Mouse (Mus musculus) MEL (cell line): Measurements from ENCODE around the gene Slc43a1. TPM values are rescaled to one million over a fixed set of nuclear protein-coding genes. Genes with fewer than 3 reads are reported as not detected.

Experiments
- DNase-seq: peaks from one replicate; pipeline ENCODE4 v3.0.0; 2011; ENCODE audit warnings: low read depth, low spot score
- H3K27ac ChIP-seq: 2 replicates; pipeline ENCODE4 v1.5.1; 2012; ENCODE audit warnings: low read depth, mild to moderate bottlenecking, control low read depth, low read length, moderate library complexity; ENCODE audit not compliant: control insufficient read depth
- H3K27me3 ChIP-seq, 2 experiments: fragments of 150-350 bp in 1 of 2; sonication (generic) in 1 of 2; 2 replicates each; pipeline ENCODE4 v1.6.1; 2012; ENCODE audit warnings: low read length in 2 of 2, mild to moderate bottlenecking in 2 of 2, improper control_type of control experiment in 1 of 2, moderate library complexity in 1 of 2; ENCODE audit not compliant: insufficient read depth in 2 of 2, control insufficient read depth in 1 of 2
- H3K36me3 ChIP-seq, 2 experiments: 2 replicates each; pipeline ENCODE4 v1.6.1; 2012 to 2014; ENCODE audit warnings: low read length in 2 of 2, improper control_type of control experiment in 1 of 2, inconsistent platforms in 1 of 2, mild to moderate bottlenecking in 1 of 2; ENCODE audit not compliant: insufficient read depth in 2 of 2, control insufficient read depth in 1 of 2
- H3K4me1 ChIP-seq, 2 experiments: fragments of 150-350 bp in 1 of 2; sonication (generic) in 1 of 2; 2 replicates each; pipeline ENCODE4 v1.6.1; 2012; ENCODE audit warnings: low read length in 2 of 2, improper control_type of control experiment in 1 of 2, mild to moderate bottlenecking in 1 of 2; ENCODE audit not compliant: insufficient read depth in 2 of 2, control insufficient read depth in 1 of 2
- H3K4me3 ChIP-seq, 2 experiments: fragments of 150-350 bp in 1 of 2; sonication (generic) in 1 of 2; 2 replicates each; pipeline ENCODE4 v1.5.1; 2012; ENCODE audit warnings: low read depth in 2 of 2, low read length in 2 of 2, mild to moderate bottlenecking in 2 of 2, moderate library complexity in 2 of 2, control low read depth in 1 of 2, improper control_type of control experiment in 1 of 2; ENCODE audit not compliant: control insufficient read depth in 1 of 2, insufficient read depth in 1 of 2
- H3K79me2 ChIP-seq: 2 replicates; pipeline ENCODE4 v1.6.1; 2012; ENCODE audit warnings: mild to moderate bottlenecking, low read length, moderate library complexity; ENCODE audit not compliant: control insufficient read depth, poor library complexity, insufficient read depth
- H3K9ac ChIP-seq: 2 replicates; pipeline ENCODE4 v1.6.1; 2012; ENCODE audit warnings: low read depth, mild to moderate bottlenecking, control low read depth, low read length, moderate library complexity; ENCODE audit not compliant: control insufficient read depth, poor library complexity, severe bottlenecking
- H3K9me3 ChIP-seq: fragments of 150-350 bp; sonication (generic); replicated peaks from 2 replicates; pipeline ENCODE4 v1.6.1; 2012; ENCODE audit warnings: mild to moderate bottlenecking, low read length, improper control_type of control experiment, moderate library complexity; ENCODE audit not compliant: insufficient read depth
- BHLHE40 ChIP-seq: IDR thresholded peaks from 2 replicates; pipeline ENCODE4 v1.6.1; 2012; ENCODE audit warnings: low read depth, mild to moderate bottlenecking, inconsistent platforms, low read length, improper control_type of control experiment, borderline replicate concordance
- CHD1 ChIP-seq: IDR thresholded peaks from 2 replicates; pipeline ENCODE4 v1.6.1; 2012; ENCODE audit warnings: low read depth, mild to moderate bottlenecking, inconsistent platforms, low read length, improper control_type of control experiment
- CTCF ChIP-seq, 3 experiments: IDR thresholded peaks in 2 of 3; conservative IDR thresholded peaks in 1 of 3; 2 replicates each; pipeline ENCODE4 v1.5.1; 2011 to 2012; ENCODE audit warnings: low read length in 3 of 3, low read depth in 2 of 3, mild to moderate bottlenecking in 2 of 3, improper control_type of control experiment in 1 of 3, inconsistent platforms in 1 of 3, mixed read lengths in 1 of 3, moderate library complexity in 1 of 3; ENCODE audit not compliant: control insufficient read depth in 1 of 3, insufficient read depth in 1 of 3, poor library complexity in 1 of 3, severe bottlenecking in 1 of 3
- ETS1 ChIP-seq: IDR thresholded peaks from 2 replicates; pipeline ENCODE4 v1.6.1; 2012; ENCODE audit warnings: low read depth, mild to moderate bottlenecking, inconsistent platforms, low read length, improper control_type of control experiment, moderate library complexity
- GABPA ChIP-seq: IDR thresholded peaks from 2 replicates; pipeline ENCODE4 v1.6.1; 2012; ENCODE audit warnings: low read depth, mild to moderate bottlenecking, inconsistent platforms, low read length, improper control_type of control experiment, moderate library complexity
- GATA1 ChIP-seq: IDR thresholded peaks from 2 replicates; pipeline ENCODE4 v1.6.1; 2011; ENCODE audit warnings: low read depth, low read length, improper control_type of control experiment
- JUND ChIP-seq: IDR thresholded peaks from 2 replicates; pipeline ENCODE4 v1.6.1; 2011; ENCODE audit warnings: low read depth, mild to moderate bottlenecking, improper control_type of control experiment, low read length
- KAT2A ChIP-seq: conservative IDR thresholded peaks from 2 replicates; pipeline ENCODE4 v1.6.1; 2012; ENCODE audit warnings: low read depth, low read length, improper control_type of control experiment, inconsistent platforms
- MAZ ChIP-seq: IDR thresholded peaks from 2 replicates; pipeline ENCODE4 v1.6.1; 2012; ENCODE audit warnings: low read depth, mild to moderate bottlenecking, inconsistent platforms, low read length, improper control_type of control experiment
- MXI1 ChIP-seq: IDR thresholded peaks from 2 replicates; pipeline ENCODE4 v1.6.1; 2011; ENCODE audit warnings: mild to moderate bottlenecking, low read depth, low read length, improper control_type of control experiment
- MYB ChIP-seq: IDR thresholded peaks from 2 replicates; pipeline ENCODE4 v1.6.1; 2011; ENCODE audit warnings: mild to moderate bottlenecking, low read depth, low read length, improper control_type of control experiment
- MYC ChIP-seq: IDR thresholded peaks from 2 replicates; pipeline ENCODE4 v1.6.1; 2011; ENCODE audit warnings: low read depth, mild to moderate bottlenecking, low read length, improper control_type of control experiment, moderate library complexity
- NRF1 ChIP-seq: IDR thresholded peaks from 2 replicates; pipeline ENCODE4 v1.6.1; 2014; ENCODE audit warnings: low read depth, mild to moderate bottlenecking, inconsistent platforms, low read length, improper control_type of control experiment, moderate library complexity; ENCODE audit not compliant: poor library complexity, insufficient read depth, severe bottlenecking
- POLR2A ChIP-seq, 2 experiments: IDR thresholded peaks; 2 replicates each; pipeline ENCODE4 v1.6.1; 2011 to 2012; ENCODE audit warnings: low read length in 2 of 2, mild to moderate bottlenecking in 2 of 2, control low read depth in 1 of 2, improper control_type of control experiment in 1 of 2, low read depth in 1 of 2, moderate library complexity in 1 of 2; ENCODE audit not compliant: control insufficient read depth in 1 of 2, insufficient read depth in 1 of 2, poor library complexity in 1 of 2
- POLR2AphosphoS5 ChIP-seq: IDR thresholded peaks from 2 replicates; pipeline ENCODE4 v1.6.1; 2012; ENCODE audit warnings: low read depth, borderline replicate concordance, mild to moderate bottlenecking, inconsistent platforms, low read length, moderate library complexity, mixed read lengths
- RAD21 ChIP-seq: IDR thresholded peaks from 2 replicates; pipeline ENCODE4 v1.6.1; 2011; ENCODE audit warnings: mild to moderate bottlenecking, low read depth, low read length, improper control_type of control experiment
- SIN3A ChIP-seq: IDR thresholded peaks from 2 replicates; pipeline ENCODE4 v1.6.1; 2012; ENCODE audit warnings: low read length, improper control_type of control experiment, inconsistent platforms
- SMC3 ChIP-seq: IDR thresholded peaks from 2 replicates; pipeline ENCODE4 v1.6.1; 2011; ENCODE audit warnings: low read depth, low read length, improper control_type of control experiment
- TAL1 ChIP-seq: IDR thresholded peaks from 2 replicates; pipeline ENCODE4 v1.6.1; 2012; ENCODE audit warnings: mild to moderate bottlenecking, inconsistent platforms, low read length, moderate library complexity, mixed read lengths
- TBP ChIP-seq: IDR thresholded peaks from 2 replicates; pipeline ENCODE4 v1.8.0; 2011; ENCODE audit warnings: low read depth, low read length, improper control_type of control experiment
- TCF12 ChIP-seq: IDR thresholded peaks from 2 replicates; pipeline ENCODE4 v1.6.1; 2014; ENCODE audit warnings: low read depth, mild to moderate bottlenecking, inconsistent platforms, low read length, improper control_type of control experiment, moderate library complexity
- USF1 ChIP-seq: IDR thresholded peaks from 2 replicates; pipeline ENCODE4 v1.6.1; 2014; ENCODE audit warnings: low read depth, mild to moderate bottlenecking, inconsistent platforms, low read length, improper control_type of control experiment, moderate library complexity
- USF2 ChIP-seq, 2 experiments: IDR thresholded peaks; 2 replicates each; pipeline ENCODE4 v1.6.1; 2011 to 2012; ENCODE audit warnings: improper control_type of control experiment in 2 of 2, low read length in 2 of 2, borderline replicate concordance in 1 of 2, inconsistent platforms in 1 of 2, low read depth in 1 of 2, mild to moderate bottlenecking in 1 of 2; ENCODE audit not compliant: insufficient read depth in 1 of 2
- ZC3H11A ChIP-seq: IDR thresholded peaks from 2 replicates; pipeline ENCODE4 v1.6.1; 2012; ENCODE audit warnings: low read depth, mild to moderate bottlenecking, inconsistent platforms, low read length, improper control_type of control experiment
- polyA plus RNA-seq, 2 experiments: library from polyadenylated mRNA; stranded (reverse) in 1 of 2; unstranded in 1 of 2; fragments of >175 nt in 1 of 2; fragments of >200 nt in 1 of 2; gene quantifications; 2 replicates each; pipeline versions ENCODE4 v1.2.1 to v1.2.4; 2012; ENCODE audit warnings: low replicate concordance in 2 of 2, low read depth in 1 of 2; ENCODE audit not compliant: insufficient read length in 2 of 2, insufficient read depth in 1 of 2, missing spikeins in 1 of 2
- total RNA-seq: library from RNA; depleted of rRNA; stranded (reverse); fragments of 300-350 nt; gene quantifications from 2 replicates; pipeline ENCODE4 v1.2.3, GENCODE M21; 2012

Gene Slc43a1
- total and polyA plus RNA-seq, 3 experiments = 69.8 to 131 (median 108) TPM

DNA sequence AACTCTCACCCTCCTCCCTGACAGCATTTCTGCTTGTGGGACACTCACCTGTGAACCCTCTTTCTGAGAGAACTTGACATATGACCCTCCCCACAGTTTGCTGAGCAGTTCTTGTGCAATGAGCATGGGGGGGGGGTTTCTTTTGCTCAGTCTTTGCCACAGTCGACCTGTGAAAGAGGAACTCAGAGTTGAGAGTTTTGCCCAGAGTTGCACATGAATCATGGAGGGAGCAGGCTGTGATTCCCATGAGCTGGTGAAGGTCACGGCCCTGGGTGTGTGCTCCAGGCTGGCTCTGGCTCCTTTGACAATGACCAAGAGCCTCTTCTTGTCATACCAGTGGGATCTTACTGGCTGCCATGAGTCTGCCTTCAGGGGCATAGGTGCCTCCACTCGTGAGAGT lies 23.6 kb downstream of the Slc43a1 start:
- Histone ChIP-seq H3K36me3 (peaks cover 15 to 22% of the 10 kb centered on the region in 2 experiments), H3K9me3 (no peaks in the 10 kb centered on the region), H3K79me2 (no peaks in the 10 kb centered on the region), H3K27ac (no peak overlapping the region), H3K4me3 (no peak overlapping the region), H3K27me3 (no peaks in the 10 kb centered on the region), H3K9ac (no peak overlapping the region), H3K4me1 (peaks cover 11 to 17% of the 10 kb centered on the region in 2 experiments)
- no peak for DNase-seq
- TF ChIP-seq TAL1 (no peak), KAT2A (no peak), TBP (no peak), SMC3 (no peak), CHD1 (no peak), USF2 (IDR thresholded peaks at IDR 0.05; ENCODE audit: borderline replicate concordance in 1 of 2, insufficient read depth in 1 of 2, low read depth in 1 of 2, low read length in 2 of 2) (no peak), MAZ (no peak), RAD21 (no peak), MYB (no peak), MYC (no peak), JUND (no peak), USF1 (no peak), NRF1 (no peak), CTCF (IDR thresholded peaks at IDR 0.05 in 2 of 3, conservative IDR thresholded peaks at IDR 0.05 in 1 of 3; ENCODE audit: control insufficient read depth in 1 of 3, insufficient read depth in 1 of 3, low read depth in 2 of 3, low read length in 3 of 3, poor library complexity in 1 of 3, severe bottlenecking in 1 of 3) (no peak), POLR2A (IDR thresholded peaks at IDR 0.05; ENCODE audit: control insufficient read depth in 1 of 2, insufficient read depth in 1 of 2, low read depth in 1 of 2, low read length in 2 of 2, poor library complexity in 1 of 2) (no peak), TCF12 (no peak), MXI1 (no peak), ETS1 (no peak), BHLHE40 (no peak), GABPA (no peak)

DNA sequence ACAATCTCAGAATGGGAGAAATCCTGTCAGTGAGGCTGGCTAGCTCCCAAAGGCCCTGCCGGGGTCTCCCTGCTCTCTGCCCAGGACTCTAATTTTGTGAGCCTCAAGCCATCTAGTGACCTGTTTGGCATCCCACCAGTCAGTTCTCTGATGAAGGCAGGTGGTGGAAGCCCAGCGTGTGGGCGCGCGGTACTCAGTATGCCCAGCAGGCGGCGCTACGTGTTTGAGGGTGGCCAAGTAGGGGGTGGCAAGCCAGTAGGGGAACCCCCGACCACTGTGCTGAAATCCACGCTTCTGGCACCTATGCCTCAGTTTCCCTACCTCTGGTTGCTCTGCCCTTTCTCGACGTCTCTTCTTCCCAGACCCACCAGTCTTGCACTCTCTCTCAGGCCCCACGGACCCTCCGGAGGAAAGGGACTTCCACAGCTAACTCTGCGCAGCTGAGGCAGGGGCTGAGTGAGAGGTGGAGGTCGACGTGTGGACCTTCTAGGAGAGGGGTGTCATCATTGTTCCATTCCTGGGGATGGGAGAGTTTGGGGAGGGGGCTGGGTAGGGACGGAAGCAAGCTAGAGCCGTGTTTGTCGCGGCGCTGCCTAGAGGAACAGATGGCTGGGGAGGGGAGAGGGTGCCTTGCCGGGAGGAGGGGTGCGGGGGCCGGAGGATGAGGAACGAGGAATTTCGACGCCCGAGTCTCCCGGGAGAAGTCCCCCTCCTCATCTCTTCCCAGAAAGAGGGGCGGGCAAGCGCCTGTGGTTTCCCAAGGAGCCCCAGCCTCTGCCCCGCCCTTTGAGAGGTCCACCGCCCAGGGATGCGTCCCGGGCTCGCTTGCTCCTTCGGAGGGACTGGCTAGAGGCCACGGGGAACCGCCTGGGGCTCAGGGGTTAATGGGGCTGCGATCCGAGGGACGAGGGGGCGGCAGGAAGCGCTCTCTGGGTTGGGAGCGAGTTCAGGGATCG lies 27.2 kb downstream of the Slc43a1 start:
- peak overlapping the region; percentile 96 for H3K27ac ChIP-seq
- peak; percentile 78 for DNase-seq
- H3K79me2 ChIP-seq = no peaks in the 10 kb centered on the region
- H3K9me3 ChIP-seq = no peaks in the 10 kb centered on the region
- H3K27me3 ChIP-seq = no peaks in the 10 kb centered on the region
- H3K36me3 ChIP-seq = peaks cover 3 to 32% of the 10 kb centered on the region in 2 experiments
- peak overlapping the region; percentile 65 for H3K9ac ChIP-seq
- H3K4me3 ChIP-seq = peak overlapping the region; percentile 42 to 68
- TF ChIP-seq ZC3H11A (no peak), SMC3 (peak; percentile 62), CTCF (IDR thresholded peaks at IDR 0.05 in 2 of 3, conservative IDR thresholded peaks at IDR 0.05 in 1 of 3; ENCODE audit: control insufficient read depth in 1 of 3, insufficient read depth in 1 of 3, low read depth in 2 of 3, low read length in 3 of 3, poor library complexity in 1 of 3, severe bottlenecking in 1 of 3) (peak; percentile 80 to 97 (median 84)), GATA1 (no peak), POLR2AphosphoS5 (no peak), TCF12 (no peak), SIN3A (no peak; the same call in 1 of the 2 replicates), MAZ (peak; percentile 37; the same call in 1 of the 2 replicates), MYC (no peak), RAD21 (peak; percentile 44), MXI1 (0 out of 2 replicates have a peak, but pooled peaks have one; percentile 22), USF1 (no peak)
- TF ChIP-seq, all 39 proteins: peak for 5
- peaks cover 23 to 42% of the 10 kb centered on the region in 2 experiments for H3K4me1 ChIP-seq
